Mouse (Mus musculus) small intestine, adult 2 months (tissue): ENCODE measurements around the gene Myh9.

Experiments used
- CTCF ChIP-seq: fragments of 200-500 bp; IDR thresholded peaks from 2 replicates; pipeline ENCODE4 v1.5.1; 2012; ENCODE audit warnings: low read depth, mild to moderate bottlenecking, control low read depth, inconsistent platforms, low read length, moderate library complexity, mixed read lengths; ENCODE audit not compliant: insufficient replicate concordance, insufficient read length; ENCODE audit errors: extremely low read depth
- POLR2A ChIP-seq: fragments of 200-500 bp; IDR thresholded peaks from 2 replicates; pipeline ENCODE4 v1.6.1; 2012; ENCODE audit warnings: low read depth, mild to moderate bottlenecking, control low read depth, inconsistent platforms, low read length, moderate library complexity

DNA sequence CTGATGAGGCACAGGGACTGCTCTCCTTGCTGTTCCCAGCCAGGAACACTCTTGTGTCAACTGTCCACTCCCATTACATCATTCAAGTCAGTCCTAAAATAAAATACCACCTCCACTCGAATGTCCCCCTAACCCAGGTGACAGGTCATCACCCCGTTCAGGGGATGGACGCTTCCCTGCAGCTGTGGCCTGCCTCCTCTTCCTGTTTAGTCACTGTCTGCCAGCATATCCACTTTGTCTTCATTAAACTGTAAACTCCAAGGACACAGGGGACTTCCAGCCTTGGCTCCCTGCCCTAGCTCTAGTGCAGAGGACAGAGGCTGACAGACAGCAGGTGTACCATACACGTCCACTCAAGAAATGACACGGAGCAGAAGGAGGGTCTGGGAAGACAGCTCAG is 14.6 kb upstream of the Myh9 start:
- TF ChIP-seq CTCF (no peak), POLR2A (no peak)
